Mouse (Mus musculus) midbrain, embryonic 14.5 days (tissue): ENCODE results near the gene Sdccag8. TPM values are rescaled to one million over a fixed set of nuclear protein-coding genes. Genes with fewer than 3 reads are reported as not detected.
A peak's percentile ranks its signal among the peaks of the same experiment; 100 is the strongest.

ENCODE experiments used
- ATAC-seq: fragments of 200-750 bp; cut with Nextera tagmentation; 2 replicates; pipeline ENCODE4 v1.8.0; 2017; ENCODE audit warnings: moderate number of reproducible peaks, moderate library complexity; ENCODE audit not compliant: low FRiP score, low TSS enrichment
- DNase-seq: peaks from one replicate; pipeline ENCODE4 v3.0.0-alpha.2; 2015
- H3K27ac ChIP-seq: fragments of 300-500 bp; sonication (generic); replicated peaks from 2 replicates; pipeline ENCODE4 v1.5.1; 2014; ENCODE audit warnings: mild to moderate bottlenecking, low read depth, low read length, moderate library complexity
- H3K27me3 ChIP-seq: fragments of 300-500 bp; sonication (generic); 2 replicates; pipeline ENCODE4 v1.6.1; 2014; ENCODE audit warnings: low read length, control low read depth, mixed read lengths; ENCODE audit not compliant: control insufficient read depth, insufficient read depth
- H3K36me3 ChIP-seq: fragments of 300-500 bp; sonication (generic); 2 replicates; pipeline ENCODE4 v1.6.1; 2014; ENCODE audit warnings: low read length, control low read depth; ENCODE audit not compliant: control insufficient read depth, insufficient read depth
- H3K4me1 ChIP-seq: fragments of 300-500 bp; sonication (generic); 2 replicates; pipeline ENCODE4 v1.6.1; 2014; ENCODE audit warnings: mild to moderate bottlenecking, antibody characterized with exemption, low read length, control low read depth; ENCODE audit not compliant: control insufficient read depth, insufficient read depth
- H3K4me2 ChIP-seq: fragments of 300-500 bp; sonication (generic); 2 replicates; pipeline ENCODE4 v1.6.1; 2014; ENCODE audit warnings: mild to moderate bottlenecking, low read length, moderate library complexity
- H3K4me3 ChIP-seq: fragments of 300-500 bp; sonication (generic); replicated peaks from 2 replicates; pipeline ENCODE4 v1.5.1; 2014; ENCODE audit warnings: low read depth, low read length
- H3K9ac ChIP-seq: fragments of 300-500 bp; sonication (generic); replicated peaks from 2 replicates; pipeline ENCODE4 v1.6.1; 2014; ENCODE audit warnings: mild to moderate bottlenecking, low read length, moderate library complexity
- H3K9me3 ChIP-seq: fragments of 300-500 bp; sonication (generic); 2 replicates; pipeline ENCODE4 v1.6.1; 2016; ENCODE audit warnings: low read length, control low read depth, mixed read lengths; ENCODE audit not compliant: control insufficient read depth
- WGBS: fragments of 180-500 bp; shearing (Covaris S2); extraction: QIAGEN DNeasy Blood & Tissue Kit; methylation state at CpG from one replicate; pipeline ENCODE4 v1.1.7; 2014; 5-methylcytosine and 5-hydroxymethylcytosine counted together
- polyA plus RNA-seq: library from polyadenylated mRNA; unstranded; fragments of >200 nt; fragmentation: Nextera tagmentation; extraction: Ambion mirVana; gene quantifications from 2 replicates; pipeline ENCODE4 v1.2.1, GENCODE M21; 2014

Gene Sdccag8
- polyA plus RNA-seq, 1 experiment from 2014 or later: 23.5 TPM

DNA sequence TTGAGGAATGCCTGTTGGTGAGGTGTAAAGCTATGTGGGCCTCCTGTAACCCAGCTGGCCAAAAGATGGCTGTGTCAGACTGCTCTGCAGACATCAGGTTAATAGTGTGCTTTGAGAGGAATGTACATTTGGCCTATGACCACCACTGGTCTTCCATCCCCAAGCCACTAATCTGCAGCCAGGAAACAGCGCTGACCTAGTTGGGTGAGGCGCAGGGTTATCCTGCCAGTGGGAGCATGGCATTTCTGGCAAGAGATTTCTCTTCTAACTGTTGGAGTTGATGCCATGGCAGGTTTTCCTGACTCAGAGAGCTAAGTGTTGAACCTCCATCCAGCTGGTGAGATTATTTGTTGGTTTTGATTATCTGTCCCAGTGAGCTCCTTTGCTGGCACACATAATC lies 101.5 kb downstream of the Sdccag8 start:
- H3K27ac ChIP-seq: no peak overlapping the region
- H3K27me3 ChIP-seq: no peaks in the 10 kb centered on the region
- ATAC-seq (no peak), DNase-seq (no peak)
- H3K9ac ChIP-seq: no peak overlapping the region
- H3K4me3 ChIP-seq: no peak overlapping the region
- 97% methylated on average over 2 of the region's 2 CpGs for WGBS
- H3K4me2 ChIP-seq: no peak overlapping the region
- H3K36me3 ChIP-seq: no peaks in the 10 kb centered on the region
- no peaks in the 10 kb centered on the region for H3K4me1 ChIP-seq
- no peaks in the 10 kb centered on the region for H3K9me3 ChIP-seq

DNA sequence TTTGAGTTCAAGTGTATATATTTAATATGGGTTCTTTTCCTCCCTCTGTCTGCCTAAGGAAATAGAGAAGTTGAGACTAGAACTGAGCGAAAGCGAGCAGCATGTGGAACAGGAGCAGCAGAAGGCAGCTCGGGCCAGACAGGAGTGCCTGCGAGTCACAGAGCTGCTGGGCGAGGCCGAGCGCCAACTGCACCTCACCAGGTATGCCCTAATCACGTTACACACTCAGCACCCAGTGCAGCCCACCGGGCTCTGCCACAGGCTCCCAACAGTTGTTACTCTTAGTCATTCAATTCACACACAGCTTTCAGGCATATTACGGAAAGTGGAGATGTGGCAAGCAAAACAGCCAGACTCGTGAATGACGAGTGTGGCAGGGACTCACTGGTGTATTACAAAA lies 105.0 kb downstream of the Sdccag8 start:
- peaks cover 4% of the 10 kb centered on the region; the same call in 1 of the 2 replicates for H3K4me1 ChIP-seq
- H3K9ac ChIP-seq: no peak overlapping the region
- no peak for ATAC-seq
- no peak overlapping the region for H3K27ac ChIP-seq
- no peaks in the 10 kb centered on the region for H3K9me3 ChIP-seq
- DNase-seq: no peak
- no peaks in the 10 kb centered on the region for H3K27me3 ChIP-seq
- no peak overlapping the region for H3K4me2 ChIP-seq
- 92% methylated on average over 12 of the region's 12 CpGs for WGBS
- no peak overlapping the region for H3K4me3 ChIP-seq
- no peaks in the 10 kb centered on the region; the same call in 1 of the 2 replicates for H3K36me3 ChIP-seq

DNA sequence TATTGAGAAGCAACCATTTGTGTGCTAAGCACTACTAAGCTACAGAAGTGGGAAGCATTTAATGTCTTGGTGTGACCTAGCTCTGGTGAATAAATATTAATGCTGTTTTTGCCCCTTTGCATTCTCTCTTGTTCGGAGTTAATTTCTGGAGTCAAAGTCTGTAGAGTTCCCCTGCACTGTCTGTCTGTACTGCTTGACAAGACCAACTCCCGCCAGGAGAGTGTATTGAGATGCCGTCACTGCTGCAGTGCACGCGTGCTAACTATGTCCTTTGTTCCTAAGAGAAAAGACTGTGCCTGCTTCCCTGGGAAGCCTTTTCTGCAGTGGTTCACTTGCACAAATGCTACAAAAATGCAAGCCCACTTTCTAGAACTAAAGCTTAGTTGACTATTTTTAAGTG lies 108.4 kb downstream of the Sdccag8 start:
- DNase-seq (peak; percentile 57), ATAC-seq (no peak)
- 12% methylated on average over 5 of the region's 5 CpGs for WGBS
- no peaks in the 10 kb centered on the region for H3K27me3 ChIP-seq
- no peak overlapping the region for H3K27ac ChIP-seq
- peaks cover 4% of the 10 kb centered on the region; the same call in 1 of the 2 replicates for H3K4me1 ChIP-seq
- H3K9ac ChIP-seq: no peak overlapping the region
- no peak overlapping the region for H3K4me2 ChIP-seq
- H3K36me3 ChIP-seq: no peaks in the 10 kb centered on the region; the same call in 1 of the 2 replicates
- no peak overlapping the region for H3K4me3 ChIP-seq
- H3K9me3 ChIP-seq: no peaks in the 10 kb centered on the region

DNA sequence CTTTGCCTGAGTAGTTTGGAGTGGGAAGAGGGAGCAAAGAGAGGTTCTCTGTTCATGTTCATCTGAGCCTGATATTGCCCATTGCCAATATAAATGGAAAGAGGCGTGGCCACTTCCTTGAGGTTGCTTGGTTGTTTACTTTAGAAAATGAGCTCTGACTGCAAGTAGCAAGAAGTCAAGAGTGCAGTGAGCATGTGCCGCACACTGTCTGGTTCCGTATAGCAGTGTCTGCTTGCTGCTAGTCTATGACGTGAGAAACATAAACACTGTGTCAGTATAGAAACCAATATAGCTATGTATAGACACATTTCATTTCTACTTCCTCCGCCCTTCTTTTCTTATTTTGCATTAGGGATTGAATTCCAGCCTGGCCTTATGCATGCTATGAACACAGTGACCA lies 111.5 kb downstream of the Sdccag8 start:
- Histone ChIP-seq H3K27me3 (no peaks in the 10 kb centered on the region), H3K9me3 (no peaks in the 10 kb centered on the region), H3K4me1 (peaks cover 17% of the 10 kb centered on the region), H3K4me3 (no peak overlapping the region), H3K9ac (no peak overlapping the region), H3K36me3 (no peaks in the 10 kb centered on the region; the same call in 1 of the 2 replicates), H3K4me2 (no peak overlapping the region), H3K27ac (no peak overlapping the region)
- DNase-seq (no peak), ATAC-seq (no peak)
- 94% methylated on average over 5 of the region's 5 CpGs for WGBS

DNA sequence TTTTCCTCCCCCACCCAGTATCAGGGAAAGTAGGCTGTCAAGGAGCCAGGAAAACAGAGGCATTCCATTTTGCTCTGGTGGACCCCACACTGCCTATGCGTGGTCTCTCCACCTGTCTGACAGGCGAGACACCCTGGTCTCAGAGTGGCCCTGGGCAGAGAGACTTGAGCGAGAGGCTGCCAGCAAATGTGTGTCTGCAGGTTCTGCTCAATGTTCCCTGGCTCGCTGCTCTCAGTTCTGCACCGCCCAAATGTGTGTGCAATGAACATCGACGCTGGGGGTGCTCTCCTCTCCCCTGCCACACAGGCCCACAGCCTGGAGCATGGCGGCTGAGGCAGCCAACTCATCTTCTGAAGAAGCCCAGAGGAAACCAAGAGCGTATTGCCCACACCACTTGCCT lies 112.9 kb downstream of the Sdccag8 start:
- no peak overlapping the region for H3K4me3 ChIP-seq
- no peak for ATAC-seq
- H3K27me3 ChIP-seq: no peaks in the 10 kb centered on the region
- H3K9ac ChIP-seq: no peak overlapping the region
- DNase-seq: no peak
- H3K36me3 ChIP-seq: no peaks in the 10 kb centered on the region
- H3K9me3 ChIP-seq: no peaks in the 10 kb centered on the region
- 95% methylated on average over 9 of the region's 9 CpGs for WGBS
- no peak overlapping the region for H3K4me2 ChIP-seq
- peaks cover 23% of the 10 kb centered on the region for H3K4me1 ChIP-seq
- no peak overlapping the region for H3K27ac ChIP-seq

DNA sequence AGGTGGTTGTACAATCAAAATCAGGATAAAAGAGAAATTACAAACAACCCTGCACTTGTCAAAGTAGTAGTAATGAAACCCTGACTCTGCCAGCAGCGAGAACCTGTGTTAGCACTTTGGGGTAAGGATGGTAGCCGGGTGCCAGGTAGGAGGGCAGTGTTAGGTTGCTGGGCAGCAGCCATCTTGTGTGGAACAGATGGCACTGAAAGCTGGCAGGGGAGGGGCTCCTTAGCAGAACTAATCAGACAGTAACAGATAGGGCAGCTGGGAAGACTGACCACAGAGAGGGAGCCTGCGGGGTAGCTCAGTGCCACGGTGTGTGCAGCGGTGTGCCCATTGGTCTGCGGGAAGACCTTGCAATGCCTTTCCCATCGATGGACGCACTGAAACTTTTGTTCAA lies 115.2 kb downstream of the Sdccag8 start:
- ATAC-seq (peak; percentile 88), DNase-seq (peak; percentile 53)
- 0 out of 2 replicates have a peak overlapping the region, but pooled peaks have one; percentile 45 for H3K27ac ChIP-seq

DNA sequence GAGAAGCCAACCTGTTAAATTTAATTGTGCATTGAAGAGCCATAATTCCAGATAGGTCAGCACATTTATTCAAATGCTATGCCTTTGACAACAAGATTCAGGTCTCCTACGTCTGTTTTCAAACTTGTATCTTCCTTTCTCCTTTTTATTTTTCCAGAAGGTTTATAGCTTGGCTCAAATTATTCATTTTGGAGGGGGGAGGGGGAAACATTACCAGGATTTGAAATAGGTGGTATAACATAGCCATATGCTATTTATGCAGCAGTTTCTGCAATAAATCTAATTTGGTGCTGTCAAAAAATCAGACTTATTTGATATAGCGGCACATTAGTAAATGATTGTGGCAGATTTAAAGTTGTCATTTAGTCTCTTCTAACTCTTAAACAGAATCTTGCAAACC lies 116.1 kb downstream of the Sdccag8 start:
- 85% methylated on average over 2 of the region's 2 CpGs for WGBS
- Histone ChIP-seq H3K4me1 (peaks cover 22% of the 10 kb centered on the region), H3K4me2 (no peak overlapping the region), H3K4me3 (no peak overlapping the region), H3K36me3 (no peaks in the 10 kb centered on the region), H3K27ac (no peak overlapping the region), H3K9me3 (no peaks in the 10 kb centered on the region), H3K9ac (no peak overlapping the region), H3K27me3 (no peaks in the 10 kb centered on the region)
- no peak for ATAC-seq
- no peak for DNase-seq

More for the DNA sequence above, 115.2 kb downstream of the Sdccag8 start:
- no peak overlapping the region for H3K9ac ChIP-seq
- no peaks in the 10 kb centered on the region for H3K9me3 ChIP-seq
- H3K36me3 ChIP-seq: no peaks in the 10 kb centered on the region
- H3K4me1 ChIP-seq: peaks cover 22% of the 10 kb centered on the region
- WGBS: 42% methylated on average over 8 of the region's 8 CpGs
- no peaks in the 10 kb centered on the region for H3K27me3 ChIP-seq
- no peak overlapping the region for H3K4me3 ChIP-seq
- H3K4me2 ChIP-seq: peak overlapping the region; percentile 12; the same call in 1 of the 2 replicates

DNA sequence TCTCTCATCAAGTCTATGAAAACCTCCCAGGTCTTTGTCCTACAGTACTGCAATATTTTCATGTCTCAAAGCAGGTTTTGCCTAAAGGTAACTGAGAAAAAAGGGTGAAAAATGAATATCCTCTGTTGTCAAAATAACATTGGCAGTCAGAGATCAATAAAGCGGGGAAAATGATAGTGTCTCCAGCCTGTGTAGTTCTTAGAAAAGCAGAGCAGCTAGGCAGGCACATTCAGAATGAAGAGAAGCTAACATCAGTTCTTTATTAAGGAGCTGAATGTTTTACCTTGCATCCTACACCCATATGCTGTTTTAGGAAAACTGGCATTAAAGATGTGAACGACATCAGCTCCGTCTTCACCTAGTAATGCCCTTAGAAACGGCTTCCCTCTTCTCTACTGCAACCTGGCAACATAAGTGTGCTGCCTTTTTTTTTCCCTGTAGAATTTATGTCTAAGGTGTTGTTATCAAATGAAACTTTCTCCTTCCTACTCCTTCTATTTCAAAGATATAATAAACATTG lies 116.6 kb downstream of the Sdccag8 start:
- WGBS: 74% methylated on average over 4 of the region's 4 CpGs
- no peaks in the 10 kb centered on the region for H3K36me3 ChIP-seq
- H3K4me1 ChIP-seq: peaks cover 22% of the 10 kb centered on the region
- no peak overlapping the region for H3K4me3 ChIP-seq
- DNase-seq (no peak), ATAC-seq (no peak)
- no peak overlapping the region for H3K9ac ChIP-seq
- no peak overlapping the region for H3K4me2 ChIP-seq
- H3K9me3 ChIP-seq: no peaks in the 10 kb centered on the region
- H3K27ac ChIP-seq: no peak overlapping the region
- H3K27me3 ChIP-seq: no peaks in the 10 kb centered on the region

DNA sequence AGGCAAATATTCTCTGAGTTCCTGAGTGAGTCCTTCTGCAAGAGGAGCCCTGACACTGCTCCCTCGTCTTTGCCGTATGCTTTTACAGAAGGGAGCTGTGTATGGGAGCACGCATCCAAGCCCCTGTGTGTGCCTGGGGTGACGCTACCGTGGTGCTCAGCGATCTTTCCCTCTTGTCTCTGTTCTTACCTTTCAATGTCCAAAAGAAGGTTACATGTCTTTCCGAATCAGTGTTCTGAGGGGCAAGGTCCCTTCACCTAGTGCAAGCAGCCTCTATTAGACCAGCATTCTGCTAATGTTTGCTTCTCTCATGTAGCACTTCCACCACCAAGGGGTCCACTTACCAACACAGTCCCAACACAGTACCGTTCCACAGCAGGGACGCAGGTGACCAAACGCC lies 117.1 kb downstream of the Sdccag8 start:
- WGBS: 80% methylated on average over 10 of the region's 10 CpGs
- Histone ChIP-seq H3K36me3 (no peaks in the 10 kb centered on the region), H3K9me3 (no peaks in the 10 kb centered on the region), H3K9ac (no peak overlapping the region), H3K27ac (no peak overlapping the region), H3K4me3 (no peak overlapping the region), H3K4me1 (peaks cover 22% of the 10 kb centered on the region), H3K4me2 (no peak overlapping the region), H3K27me3 (no peaks in the 10 kb centered on the region)
- ATAC-seq (no peak), DNase-seq (no peak)
